Mouse (Mus musculus): Measurements from ENCODE around the gene Rhebl1. TPM values are rescaled to one million over a fixed set of nuclear protein-coding genes. Genes with fewer than 3 reads are reported as not detected.
"Not testable (repeated sequence)": the region's sequence is repeated elsewhere in the genome, so short reads cannot be mapped to it uniquely, and the experiment has no call there.

Gene Rhebl1
- 6.2 and 14.7 TPM in 2 replicates for total RNA-seq (2017)

DNA sequence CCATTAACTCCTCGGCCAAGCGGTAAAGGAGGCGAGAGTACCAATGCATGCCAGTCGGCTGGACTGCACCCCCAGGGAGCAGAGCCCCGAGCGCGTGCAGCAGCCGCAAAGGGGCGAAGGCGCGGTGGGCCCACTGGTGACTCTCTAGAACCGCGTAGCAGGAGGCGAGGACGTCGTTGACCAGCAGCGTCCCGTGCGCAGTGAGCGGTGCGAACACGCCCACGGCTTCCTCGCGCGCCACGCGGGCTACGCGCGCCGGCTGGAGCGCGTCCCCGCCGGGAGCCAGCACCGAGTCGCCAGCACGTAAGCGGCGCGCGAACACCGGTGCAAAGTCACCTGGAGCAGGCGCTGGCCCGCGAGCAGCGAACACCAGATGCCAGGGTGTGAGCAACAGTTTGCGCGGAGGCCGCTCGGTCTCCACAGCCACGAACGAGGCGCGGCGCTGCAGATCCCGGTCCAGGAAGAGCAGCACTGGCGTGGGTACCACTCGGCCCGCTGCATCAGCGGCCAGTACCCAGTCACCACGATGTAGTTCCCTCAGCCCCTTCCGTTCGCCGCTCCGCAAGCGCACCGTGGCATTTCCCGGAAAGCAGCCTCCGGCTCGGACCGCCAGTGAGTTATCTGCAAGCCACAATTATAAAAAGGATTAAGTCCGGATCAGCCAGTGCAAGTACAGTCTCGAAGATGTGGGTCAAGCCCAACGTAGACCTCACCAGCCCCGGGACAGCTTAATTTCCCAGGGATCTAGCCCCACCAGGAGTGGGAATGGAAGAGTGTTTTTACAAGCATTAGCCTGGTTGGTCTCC is at the start of gene Rhebl1:
TSS of gene Rhebl1 (minus strand) at position 601 of the 806 bp plus-strand sequence.
- ATAC-seq (replicated peaks in 1 of 2; ENCODE audit: insufficient read depth in 1 of 2, low FRiP score in 2 of 2, low TSS enrichment in 1 of 2, low read depth in 1 of 2, poor library complexity in 2 of 2, severe bottlenecking in 2 of 2), result no peak

DNA sequence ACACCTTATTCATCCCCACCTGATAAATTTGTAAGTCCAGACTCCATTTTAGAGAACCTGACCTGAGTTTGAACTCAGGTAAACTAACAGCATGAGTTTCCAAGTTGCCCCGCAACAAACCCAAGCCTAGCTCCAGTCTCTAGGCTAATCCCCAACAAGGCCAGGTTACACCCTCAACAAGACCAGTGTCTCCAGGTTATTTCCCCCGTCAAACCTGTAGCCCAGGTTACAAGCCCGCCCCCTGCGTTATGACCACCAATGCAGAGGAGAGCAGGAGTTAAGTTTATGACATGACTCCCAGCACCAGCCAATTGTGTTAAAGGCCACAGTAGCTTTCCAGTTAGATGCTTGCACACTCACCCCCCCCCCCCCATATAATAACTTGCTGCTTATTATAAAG is 48.8 kb upstream of the Rhebl1 start:
- ATAC-seq (replicated peaks in 1 of 2; ENCODE audit: insufficient read depth in 1 of 2, low FRiP score in 2 of 2, low TSS enrichment in 1 of 2, low read depth in 1 of 2, poor library complexity in 2 of 2, severe bottlenecking in 2 of 2), result no peak

DNA sequence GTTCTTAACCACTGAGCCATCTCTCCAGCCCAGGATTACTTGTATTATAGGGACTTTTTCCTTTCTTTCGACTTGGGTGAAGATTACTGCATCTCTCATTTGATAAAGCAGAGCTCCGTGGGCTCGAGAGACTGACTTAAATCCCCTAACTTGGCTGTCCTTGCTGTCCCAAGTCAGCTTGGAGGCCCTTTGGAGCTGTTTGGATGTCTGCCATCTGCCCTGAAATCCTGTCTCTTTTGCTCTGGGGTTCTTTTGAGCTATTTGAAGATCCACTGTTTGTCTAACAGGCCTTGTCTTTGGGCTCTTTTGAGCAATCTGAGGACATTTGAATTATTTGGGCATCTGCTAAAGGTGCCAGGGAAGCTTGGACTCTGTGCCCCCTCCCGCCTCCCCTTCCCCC is 47.7 kb upstream of the Rhebl1 start:
- ATAC-seq (replicated peaks in 1 of 2; ENCODE audit: insufficient read depth in 1 of 2, low FRiP score in 2 of 2, low TSS enrichment in 1 of 2, low read depth in 1 of 2, poor library complexity in 2 of 2, severe bottlenecking in 2 of 2), result no peak

DNA sequence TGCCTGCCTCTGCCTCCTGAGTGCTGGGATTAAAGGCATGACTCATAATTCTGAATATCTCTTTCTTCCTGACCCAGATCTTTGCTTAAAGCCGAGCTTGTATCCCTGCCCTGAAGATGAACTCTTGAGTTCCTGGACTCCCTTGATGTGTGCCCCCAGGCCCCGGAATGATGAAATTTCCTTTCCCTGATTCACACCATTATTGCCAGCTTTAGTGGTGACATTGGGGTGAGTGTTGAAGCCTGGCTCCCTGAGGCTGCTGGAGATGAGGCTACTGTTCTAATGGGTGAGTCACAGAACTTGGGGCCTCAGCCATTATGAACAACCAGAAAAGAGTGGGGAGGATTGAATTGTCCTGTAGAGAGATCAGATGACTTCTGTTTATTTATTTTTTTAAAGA is 47.2 kb upstream of the Rhebl1 start:
- no peak for ATAC-seq (replicated peaks in 1 of 2; ENCODE audit: insufficient read depth in 1 of 2, low FRiP score in 2 of 2, low TSS enrichment in 1 of 2, low read depth in 1 of 2, poor library complexity in 2 of 2, severe bottlenecking in 2 of 2)

DNA sequence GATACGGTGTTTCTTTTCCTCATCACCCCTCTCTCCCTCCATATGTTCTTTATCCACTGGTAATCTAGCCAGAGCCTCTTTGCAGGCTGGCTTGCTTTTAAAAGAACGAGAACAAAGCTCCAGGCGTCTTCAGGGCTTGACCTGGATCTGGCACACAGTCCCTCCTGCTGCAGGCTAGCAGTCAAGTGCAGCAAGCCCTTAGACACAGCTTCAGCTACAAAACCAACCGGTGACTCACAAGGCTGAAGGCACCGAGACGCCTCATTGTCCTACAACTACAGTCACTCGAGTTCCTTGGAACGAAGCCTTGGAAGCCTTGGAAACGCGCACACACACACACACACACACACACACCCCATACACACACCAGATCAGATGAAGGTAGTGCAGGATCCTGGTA is 46.5 kb upstream of the Rhebl1 start:
- ATAC-seq (replicated peaks in 1 of 2; ENCODE audit: insufficient read depth in 1 of 2, low FRiP score in 2 of 2, low TSS enrichment in 1 of 2, low read depth in 1 of 2, poor library complexity in 2 of 2, severe bottlenecking in 2 of 2), result no peak

DNA sequence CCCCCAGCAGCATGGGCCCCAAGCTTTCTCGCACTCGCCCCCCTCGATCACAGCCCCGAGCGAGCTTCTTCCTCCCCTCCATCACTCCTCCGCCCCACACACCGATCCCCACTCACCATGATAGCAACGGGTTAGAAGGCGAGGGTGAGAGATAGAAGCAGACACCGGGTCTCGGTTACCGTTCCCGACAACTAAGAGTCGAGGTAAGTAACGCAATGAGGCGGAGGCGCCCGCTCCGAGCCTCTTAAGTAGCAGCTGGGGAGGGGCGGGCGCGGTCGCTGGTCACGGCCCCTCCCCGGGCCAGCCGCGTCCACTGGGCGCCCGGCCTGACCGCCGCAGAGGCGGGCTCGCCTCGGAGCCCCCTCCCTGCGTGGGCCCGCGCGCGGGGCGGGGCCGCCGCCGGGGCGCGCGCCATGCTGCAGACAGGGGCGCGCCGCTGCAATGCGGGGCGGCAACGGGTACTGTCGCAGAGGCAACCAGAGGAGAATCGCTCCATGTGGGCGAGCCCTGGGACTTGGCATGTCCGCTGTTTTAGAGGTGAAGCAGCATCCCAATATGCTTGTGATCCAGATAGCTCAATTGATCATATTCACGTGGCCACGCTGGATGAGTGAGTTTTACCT is 40.0 kb upstream of the Rhebl1 start, which contains the start of gene Tuba1b:
TSS of gene Tuba1b (minus strand) at position 349 of the 623 bp plus-strand sequence.
- ATAC-seq (replicated peaks in 1 of 2; ENCODE audit: insufficient read depth in 1 of 2, low FRiP score in 2 of 2, low TSS enrichment in 1 of 2, low read depth in 1 of 2, poor library complexity in 2 of 2, severe bottlenecking in 2 of 2), result peak; percentile 73 to 74

DNA sequence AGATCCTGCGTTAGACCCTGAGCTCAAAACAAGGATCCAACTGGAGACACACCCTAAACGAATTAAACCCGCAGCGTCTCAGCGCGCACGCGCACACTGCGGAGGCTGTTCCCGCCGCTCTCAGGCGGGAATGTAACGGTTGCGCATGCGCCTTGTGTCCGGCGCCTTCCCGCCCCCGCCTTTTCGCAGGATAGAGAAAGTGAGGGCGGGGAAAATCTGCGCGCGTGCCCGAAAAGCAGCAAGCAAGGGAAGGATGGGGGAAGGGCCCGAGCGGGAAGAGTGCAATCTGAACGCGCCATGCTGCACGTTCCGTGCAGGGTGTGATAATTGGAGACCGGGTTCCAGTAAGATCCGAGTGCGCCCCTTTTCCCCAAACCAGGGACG is 39.5 kb upstream of the Rhebl1 start:
- peak; percentile 44 to 64 for ATAC-seq (replicated peaks in 1 of 2; ENCODE audit: insufficient read depth in 1 of 2, low FRiP score in 2 of 2, low TSS enrichment in 1 of 2, low read depth in 1 of 2, poor library complexity in 2 of 2, severe bottlenecking in 2 of 2)

DNA sequence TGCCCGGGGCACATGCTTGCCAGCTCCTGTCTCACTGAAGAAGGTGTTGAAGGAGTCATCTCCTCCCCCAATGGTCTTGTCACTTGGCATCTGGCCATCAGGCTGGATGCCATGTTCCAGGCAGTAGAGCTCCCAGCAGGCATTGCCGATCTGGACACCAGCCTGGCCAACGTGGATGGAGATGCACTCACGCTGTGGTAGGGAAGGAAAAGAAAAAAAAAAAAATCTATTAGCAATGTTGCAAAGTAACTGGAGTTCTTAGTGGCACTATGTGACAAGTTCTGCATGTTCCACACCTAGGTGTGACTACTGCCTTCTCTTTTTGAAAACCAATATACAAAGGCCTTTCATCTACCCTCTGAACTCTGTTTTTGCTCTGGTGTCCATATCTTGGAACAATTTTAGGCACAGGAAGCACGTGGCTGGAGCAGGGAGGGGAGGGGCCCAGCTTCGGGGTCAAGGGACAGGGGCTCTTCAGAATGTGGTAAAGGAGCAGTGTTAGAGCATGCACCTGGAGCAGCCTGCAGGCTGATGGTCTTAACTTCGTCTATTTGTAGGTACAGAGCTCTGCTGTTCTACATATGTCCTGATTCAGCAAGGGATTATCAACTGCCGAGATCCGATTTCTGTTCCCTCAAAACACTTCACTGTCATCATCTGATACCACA is 38.8 kb upstream of the Rhebl1 start:
- ATAC-seq (replicated peaks in 1 of 2; ENCODE audit: insufficient read depth in 1 of 2, low FRiP score in 2 of 2, low TSS enrichment in 1 of 2, low read depth in 1 of 2, poor library complexity in 2 of 2, severe bottlenecking in 2 of 2), result not testable (repeated sequence)

DNA sequence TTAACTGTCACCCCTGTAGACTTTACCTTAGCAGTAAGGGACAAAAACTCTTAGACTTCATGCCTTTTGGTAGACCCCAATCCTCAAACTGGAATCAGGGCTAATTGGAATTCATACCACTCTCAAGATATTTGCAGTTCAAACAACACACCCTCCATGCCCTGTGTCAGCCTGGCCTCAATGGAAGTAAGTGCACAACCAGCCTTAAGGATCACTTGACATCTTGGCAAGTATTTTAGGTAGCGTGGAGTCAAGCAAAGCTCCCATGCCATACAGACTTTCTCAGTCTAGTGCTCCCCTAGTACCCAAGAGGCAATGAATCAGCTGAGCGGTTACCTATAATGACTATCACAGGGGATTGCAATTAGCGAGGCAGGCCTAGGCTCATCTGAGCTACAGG is 36.7 kb upstream of the Rhebl1 start:
- ATAC-seq (replicated peaks in 1 of 2; ENCODE audit: insufficient read depth in 1 of 2, low FRiP score in 2 of 2, low TSS enrichment in 1 of 2, low read depth in 1 of 2, poor library complexity in 2 of 2, severe bottlenecking in 2 of 2), result no peak

DNA sequence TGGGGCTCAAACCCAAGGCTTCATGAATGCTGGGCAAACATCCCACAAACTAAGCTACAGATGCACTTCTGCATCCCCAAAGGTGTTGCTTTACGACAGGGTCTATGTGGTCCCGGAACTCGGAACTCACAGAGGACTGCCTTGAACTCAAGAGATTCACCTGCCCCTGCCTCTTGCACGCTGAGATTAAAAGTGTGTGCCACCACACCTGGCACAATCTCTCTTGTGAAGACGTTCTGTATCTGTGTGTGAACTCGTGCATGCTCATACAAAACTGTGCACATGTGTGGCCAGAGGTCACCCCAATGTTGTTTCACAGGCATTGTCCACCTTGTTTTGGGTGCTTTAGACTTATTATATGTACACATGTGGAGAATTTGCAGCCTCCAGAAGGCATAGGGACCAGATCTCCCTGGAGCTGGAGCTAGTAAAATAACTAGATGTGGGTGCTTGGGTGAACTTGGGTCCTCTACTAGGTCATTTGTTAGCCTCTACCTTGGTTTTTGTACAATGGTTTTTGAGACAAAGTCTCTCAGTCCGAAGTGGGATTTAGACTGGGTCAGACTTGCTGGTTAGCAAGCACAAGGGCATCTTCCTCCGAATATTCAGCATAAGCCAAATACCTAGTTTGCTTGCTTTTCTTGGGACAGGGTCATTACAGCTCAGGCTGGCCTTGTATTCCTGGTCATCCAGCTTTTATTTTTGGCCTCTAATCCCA is 35.8 kb upstream of the Rhebl1 start:
- ATAC-seq (replicated peaks in 1 of 2; ENCODE audit: insufficient read depth in 1 of 2, low FRiP score in 2 of 2, low TSS enrichment in 1 of 2, low read depth in 1 of 2, poor library complexity in 2 of 2, severe bottlenecking in 2 of 2), result no peak

DNA sequence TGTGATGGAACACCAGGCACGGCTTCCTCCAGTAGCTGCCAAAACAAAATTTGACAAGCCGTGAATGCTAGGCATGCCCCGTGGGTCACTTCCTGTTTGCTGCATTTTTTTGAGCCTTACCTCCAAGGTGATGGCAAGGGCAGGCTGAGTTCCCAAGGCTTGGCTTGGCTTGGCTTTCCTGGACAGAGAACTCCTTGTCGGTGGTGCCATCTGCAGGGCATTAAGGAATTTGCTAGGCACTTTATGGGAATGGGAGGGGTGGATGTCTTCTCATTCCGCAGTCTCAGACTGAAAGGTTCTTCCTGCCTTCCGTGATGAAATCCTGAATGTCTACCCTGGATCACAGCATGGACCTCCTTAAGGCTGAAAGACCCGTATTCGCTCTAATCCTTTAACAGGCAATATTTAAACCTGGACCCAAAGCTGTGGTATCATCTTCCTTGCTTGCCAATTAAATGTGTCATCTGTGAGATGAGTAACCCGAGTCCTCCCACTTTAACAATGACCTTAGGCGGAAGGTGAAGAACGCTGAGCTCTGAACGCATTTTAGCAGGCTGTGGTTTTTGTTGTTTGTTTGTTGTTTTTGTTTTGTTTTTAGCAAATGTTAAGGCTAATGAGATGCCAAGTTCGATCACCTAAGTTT is 34.4 kb upstream of the Rhebl1 start:
- peak; percentile 75 to 78 for ATAC-seq (replicated peaks in 1 of 2; ENCODE audit: insufficient read depth in 1 of 2, low FRiP score in 2 of 2, low TSS enrichment in 1 of 2, low read depth in 1 of 2, poor library complexity in 2 of 2, severe bottlenecking in 2 of 2)

DNA sequence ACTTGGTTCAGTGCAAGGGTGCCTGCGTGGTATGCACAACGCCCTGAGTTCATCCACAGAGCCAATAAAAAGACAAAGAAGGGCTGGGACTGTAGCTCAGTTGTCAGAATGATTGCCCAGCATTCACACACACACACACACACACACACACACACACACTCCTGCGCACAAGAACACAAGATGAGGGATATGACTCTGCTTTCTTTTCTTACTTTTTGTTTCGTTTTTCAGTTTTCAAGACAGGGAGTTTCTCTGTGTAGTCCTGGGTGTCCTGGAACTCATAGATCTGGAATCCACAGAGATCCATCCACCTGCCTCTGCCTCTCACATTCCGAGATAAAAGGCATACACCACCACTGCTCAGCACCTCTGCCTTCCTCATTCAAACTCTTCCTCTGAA is 33.2 kb upstream of the Rhebl1 start:
- no peak for ATAC-seq (replicated peaks in 1 of 2; ENCODE audit: insufficient read depth in 1 of 2, low FRiP score in 2 of 2, low TSS enrichment in 1 of 2, low read depth in 1 of 2, poor library complexity in 2 of 2, severe bottlenecking in 2 of 2)

DNA sequence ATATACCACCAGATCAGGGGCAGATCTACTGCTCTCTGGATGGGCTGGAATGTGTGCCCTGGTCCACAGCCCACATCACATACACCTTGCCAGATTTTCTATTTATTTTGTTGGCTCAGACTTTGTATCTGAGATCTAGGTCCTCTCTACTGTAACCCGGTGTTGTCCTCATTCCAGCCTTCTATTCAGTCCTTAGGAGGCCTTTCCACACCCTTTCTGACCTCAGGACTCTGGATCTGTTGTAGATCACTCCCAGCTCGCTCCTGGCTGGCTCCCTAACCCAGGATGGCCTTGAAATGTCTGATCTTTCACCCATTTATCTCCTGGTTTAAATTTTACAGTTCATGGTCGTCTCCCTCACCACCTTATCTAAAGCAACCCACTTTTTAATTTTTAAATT is 30.3 kb upstream of the Rhebl1 start:
- no peak for ATAC-seq (replicated peaks in 1 of 2; ENCODE audit: insufficient read depth in 1 of 2, low FRiP score in 2 of 2, low TSS enrichment in 1 of 2, low read depth in 1 of 2, poor library complexity in 2 of 2, severe bottlenecking in 2 of 2)

DNA sequence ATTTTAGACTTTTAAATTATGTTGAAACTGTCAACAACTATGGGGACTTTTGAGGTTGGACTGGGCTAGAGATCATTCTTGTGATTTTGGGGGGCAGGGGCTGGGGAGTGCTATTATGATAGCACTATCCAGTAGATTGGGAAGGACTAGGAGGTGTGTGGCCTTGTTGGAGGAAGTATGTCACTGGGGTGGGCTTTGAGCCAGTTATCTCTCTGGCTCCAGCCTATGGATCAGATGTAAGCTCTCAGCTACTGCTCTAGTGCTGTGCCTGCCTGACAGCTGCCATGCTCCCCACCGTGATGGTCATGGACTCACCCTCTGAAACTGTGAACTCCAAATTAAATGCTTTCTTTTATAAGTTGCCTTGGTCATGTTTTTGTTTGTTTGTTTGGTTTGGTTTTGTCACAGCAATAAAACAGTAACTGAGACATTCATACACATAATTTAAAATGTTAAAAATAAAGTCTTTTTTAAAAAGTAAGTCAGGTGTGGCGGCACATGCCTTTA is 28.7 kb upstream of the Rhebl1 start:
- no peak for ATAC-seq (replicated peaks in 1 of 2; ENCODE audit: insufficient read depth in 1 of 2, low FRiP score in 2 of 2, low TSS enrichment in 1 of 2, low read depth in 1 of 2, poor library complexity in 2 of 2, severe bottlenecking in 2 of 2)

DNA sequence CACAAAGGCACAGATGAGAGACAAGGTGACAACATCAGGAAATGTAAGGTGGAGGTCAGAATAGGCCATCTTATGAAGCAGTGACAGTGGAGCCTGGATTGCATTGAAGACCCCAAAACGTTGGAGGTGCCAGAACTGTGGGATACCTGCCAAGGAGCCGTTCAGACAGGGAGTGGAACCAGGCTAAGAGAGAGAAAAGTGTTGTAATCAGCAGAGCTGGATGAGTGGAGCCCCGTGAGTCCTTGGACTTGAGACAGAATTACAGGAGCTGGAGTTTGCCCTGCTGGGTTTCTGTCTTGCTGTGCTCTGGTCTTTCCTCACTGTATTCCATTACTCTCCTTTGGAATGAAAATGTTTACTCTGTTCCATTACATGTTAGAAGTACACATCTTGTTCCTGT is 28.2 kb upstream of the Rhebl1 start:
- ATAC-seq (replicated peaks in 1 of 2; ENCODE audit: insufficient read depth in 1 of 2, low FRiP score in 2 of 2, low TSS enrichment in 1 of 2, low read depth in 1 of 2, poor library complexity in 2 of 2, severe bottlenecking in 2 of 2), result no peak

DNA sequence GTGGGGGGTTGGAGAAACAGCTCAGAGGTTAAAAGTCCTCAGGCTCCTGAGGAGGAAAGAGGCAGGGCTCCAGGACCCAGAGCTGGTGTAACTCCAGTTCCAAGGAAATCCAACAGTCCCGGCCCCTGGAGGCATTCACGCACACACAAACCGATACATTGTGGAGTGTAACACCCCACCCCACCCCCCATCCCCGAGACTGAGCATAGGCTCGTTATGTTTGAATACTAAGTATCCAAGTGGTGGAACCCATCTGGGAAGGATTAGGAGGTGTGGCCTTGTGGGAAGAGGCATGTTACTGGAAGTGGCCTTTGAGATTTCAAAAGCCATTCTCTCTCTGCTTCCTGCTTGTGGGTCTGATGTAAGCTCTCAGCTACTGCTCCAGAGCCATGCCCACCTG is 27.2 kb upstream of the Rhebl1 start:
- ATAC-seq (replicated peaks in 1 of 2; ENCODE audit: insufficient read depth in 1 of 2, low FRiP score in 2 of 2, low TSS enrichment in 1 of 2, low read depth in 1 of 2, poor library complexity in 2 of 2, severe bottlenecking in 2 of 2), result no peak

DNA sequence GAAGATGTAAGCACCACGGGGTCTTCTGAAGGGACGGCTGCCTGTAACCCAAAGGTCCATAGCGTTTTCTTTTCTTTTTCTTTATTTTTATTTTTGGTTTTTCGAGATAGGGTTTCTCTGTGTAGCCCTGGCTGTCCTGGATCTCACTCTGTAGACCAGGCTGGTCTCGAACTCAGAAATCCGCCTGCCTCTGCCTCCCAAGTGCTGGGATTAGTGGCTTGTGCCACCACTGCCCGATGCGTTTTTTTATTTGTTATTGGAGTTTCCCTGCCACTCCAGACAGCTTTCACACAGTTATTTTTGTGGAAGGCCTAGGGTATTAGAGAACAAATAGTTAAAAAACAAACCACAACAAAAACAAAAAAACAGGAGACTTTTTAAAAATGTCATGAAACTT is 24.2 kb upstream of the Rhebl1 start:
- not testable (repeated sequence) for ATAC-seq (replicated peaks in 1 of 2; ENCODE audit: insufficient read depth in 1 of 2, low FRiP score in 2 of 2, low TSS enrichment in 1 of 2, low read depth in 1 of 2, poor library complexity in 2 of 2, severe bottlenecking in 2 of 2)
